Mouse (Mus musculus): ENCODE results near the gene Acpp.

Gene Acpp

GRCm38 (mm10) chr9:104304800-104305199 lies 32.7 kb downstream of the Acpp start:
- no peak for DNase-seq

GRCm38 (mm10) chr9:104304376-104304775 lies 33.2 kb downstream of the Acpp start:
- no peak for DNase-seq

GRCm38 (mm10) chr9:104300569-104300968 lies 37.0 kb downstream of the Acpp start:
- no peak for DNase-seq

GRCm38 (mm10) chr9:104297041-104297440 lies 40.5 kb downstream of the Acpp start:
- no peak for DNase-seq

- no peak for DNase-seq
Observed at GRCm38 (mm10) chr9:104284934-104285333, 52.6 kb downstream of the Acpp start.

GRCm38 (mm10) chr9:104282536-104282935 lies 55.0 kb downstream of the Acpp start:
- DNase-seq = no peak

GRCm38 (mm10) chr9:104281737-104282136 lies 55.8 kb downstream of the Acpp start:
- DNase-seq = no peak

- no peak for DNase-seq
Observed at GRCm38 (mm10) chr9:104280725-104281495, 56.6 kb downstream of the Acpp start.

GRCm38 (mm10) chr9:104277528-104278162 lies 59.9 kb downstream of the Acpp start:
- DNase-seq = peak in 1 of 2 experiments; percentile 7

GRCm38 (mm10) chr9:104275084-104275785 lies 62.3 kb downstream of the Acpp start:
- DNase-seq = no peak

- no peak for DNase-seq
Observed at GRCm38 (mm10) chr9:104272057-104272456, 65.5 kb downstream of the Acpp start.

- no peak for DNase-seq
Observed at GRCm38 (mm10) chr9:104271642-104272041, 65.9 kb downstream of the Acpp start.

- DNase-seq = no peak
Observed at GRCm38 (mm10) chr9:104269944-104270343, 67.6 kb downstream of the Acpp start.

- DNase-seq = no peak
Observed at GRCm38 (mm10) chr9:104269349-104269871, 68.1 kb downstream of the Acpp start.

GRCm38 (mm10) chr9:104264567-104264966 lies 73.0 kb downstream of the Acpp start:
- DNase-seq = no peak

- peak; percentile 98 to 99 for DNase-seq
Observed at GRCm38 (mm10) chr9:104262823-104263352, 74.7 kb downstream of the Acpp start, which contains the start of gene Dnajc13. Gene Dnajc13, minus strand, starts transcription at chr9:104262930.

- DNase-seq = peak; percentile 4 to 10
Observed at GRCm38 (mm10) chr9:104262016-104262762, 75.4 kb downstream of the Acpp start.

GRCm38 (mm10) chr9:104260306-104260705 lies 77.2 kb downstream of the Acpp start:
- DNase-seq = no peak

GRCm38 (mm10) chr9:104256085-104256484 lies 81.5 kb downstream of the Acpp start:
- no peak for DNase-seq

- DNase-seq = no peak
Observed at GRCm38 (mm10) chr9:104254408-104255180, 83.0 kb downstream of the Acpp start.

GRCm38 (mm10) chr9:104252637-104253036 lies 84.9 kb downstream of the Acpp start:
- no peak for DNase-seq

Data from thymus, postnatal 36 days (tissue).